Mouse (Mus musculus): ENCODE measurements around the gene Plau. TPM values are rescaled to one million over a fixed set of nuclear protein-coding genes. Genes with fewer than 3 reads are reported as not detected.

Plau gene
- polyA plus RNA-seq, 1 experiment from 2014 or later, result 0.47 TPM

GRCm38 (mm10) chr14:20836905-20837376, 481 bp downstream of the Plau start:
- Histone ChIP-seq H3K27me3 (ENCODE audit: insufficient read depth, poor library complexity, severe bottlenecking) (peaks cover 36% of the 10 kb centered on the region), H3K9me3 (no peaks in the 10 kb centered on the region), H3K36me3 (no peaks in the 10 kb centered on the region), H3K27ac (peak overlapping the region; percentile 85), H3K4me1 (replicated peaks) (peaks cover 27% of the 10 kb centered on the region), H3K4me3 (peak overlapping the region; percentile 65)
- DNase-seq (ENCODE audit: low spot score), result no peak
- 8% methylated on average over 10 of the region's 10 CpGs for WGBS

GRCm38 (mm10) chr14:20837681-20838080, 1.2 kb downstream of the Plau start:
- Histone ChIP-seq H3K27ac (no peak overlapping the region), H3K4me3 (no peak overlapping the region), H3K36me3 (no peaks in the 10 kb centered on the region), H3K9me3 (no peaks in the 10 kb centered on the region), H3K27me3 (ENCODE audit: insufficient read depth, poor library complexity, severe bottlenecking) (peaks cover 36% of the 10 kb centered on the region), H3K4me1 (replicated peaks) (peaks cover 27% of the 10 kb centered on the region)
- no peak for DNase-seq (ENCODE audit: low spot score)
- 73% methylated on average over 7 of the region's 7 CpGs for WGBS

GRCm38 (mm10) chr14:20841526-20841925, 5.1 kb downstream of the Plau start:
- Histone ChIP-seq H3K27ac (no peak overlapping the region), H3K9me3 (no peaks in the 10 kb centered on the region), H3K4me1 (replicated peaks) (peaks cover 22% of the 10 kb centered on the region), H3K4me3 (no peak overlapping the region), H3K36me3 (no peaks in the 10 kb centered on the region), H3K27me3 (ENCODE audit: insufficient read depth, poor library complexity, severe bottlenecking) (peaks cover 26% of the 10 kb centered on the region)
- WGBS, result 86% methylated on average over 2 of the region's 2 CpGs
- no peak for DNase-seq (ENCODE audit: low spot score)

GRCm38 (mm10) chr14:20842629-20843028, 6.2 kb downstream of the Plau start:
- H3K27ac ChIP-seq, result no peak overlapping the region
- H3K27me3 ChIP-seq (ENCODE audit: insufficient read depth, poor library complexity, severe bottlenecking), result peaks cover 18% of the 10 kb centered on the region
- DNase-seq (ENCODE audit: low spot score), result no peak
- H3K9me3 ChIP-seq, result no peaks in the 10 kb centered on the region
- H3K36me3 ChIP-seq, result no peaks in the 10 kb centered on the region
- peaks cover 11% of the 10 kb centered on the region; the same call in 1 of the 2 replicates for H3K4me1 ChIP-seq (replicated peaks)
- H3K4me3 ChIP-seq, result no peak overlapping the region
- 84% methylated on average over 3 of the region's 3 CpGs for WGBS

- Histone ChIP-seq H3K27ac (no peak overlapping the region), H3K27me3 (ENCODE audit: insufficient read depth, poor library complexity, severe bottlenecking) (peaks cover 4% of the 10 kb centered on the region; the same call in 1 of the 2 replicates), H3K9me3 (no peaks in the 10 kb centered on the region), H3K4me1 (replicated peaks) (peaks cover 4% of the 10 kb centered on the region), H3K4me3 (no peak overlapping the region), H3K36me3 (no peaks in the 10 kb centered on the region)
- 89% methylated on average over 6 of the region's 6 CpGs for WGBS
- DNase-seq (ENCODE audit: low spot score), result no peak
Observed at GRCm38 (mm10) chr14:20844126-20844525, 7.7 kb downstream of the Plau start.

- Histone ChIP-seq H3K36me3 (no peaks in the 10 kb centered on the region), H3K27ac (no peak overlapping the region), H3K27me3 (ENCODE audit: insufficient read depth, poor library complexity, severe bottlenecking) (no peaks in the 10 kb centered on the region), H3K4me1 (replicated peaks) (peaks cover 4% of the 10 kb centered on the region), H3K4me3 (no peak overlapping the region), H3K9me3 (no peaks in the 10 kb centered on the region)
- 90% methylated on average over 10 of the region's 10 CpGs for WGBS
- no peak for DNase-seq (ENCODE audit: low spot score)
Observed at GRCm38 (mm10) chr14:20844671-20845576, 8.5 kb downstream of the Plau start.

GRCm38 (mm10) chr14:20845577-20846088, 9.2 kb downstream of the Plau start:
- no peak for DNase-seq (ENCODE audit: low spot score)
- Histone ChIP-seq H3K4me1 (replicated peaks) (no peaks in the 10 kb centered on the region; the same call in 1 of the 2 replicates), H3K9me3 (no peaks in the 10 kb centered on the region), H3K27ac (0 out of 2 replicates have a peak overlapping the region, but pooled peaks have one; percentile 0), H3K36me3 (no peaks in the 10 kb centered on the region), H3K27me3 (ENCODE audit: insufficient read depth, poor library complexity, severe bottlenecking) (no peaks in the 10 kb centered on the region), H3K4me3 (no peak overlapping the region)
- WGBS, result 79% methylated on average over 9 of the region's 9 CpGs

GRCm38 (mm10) chr14:20846214-20846613, 9.8 kb downstream of the Plau start:
- Histone ChIP-seq H3K27me3 (ENCODE audit: insufficient read depth, poor library complexity, severe bottlenecking) (no peaks in the 10 kb centered on the region), H3K4me3 (no peak overlapping the region), H3K9me3 (no peaks in the 10 kb centered on the region), H3K36me3 (no peaks in the 10 kb centered on the region), H3K4me1 (replicated peaks) (no peaks in the 10 kb centered on the region; the same call in 1 of the 2 replicates), H3K27ac (no peak overlapping the region)
- 87% methylated on average over 7 of the region's 7 CpGs for WGBS
- no peak for DNase-seq (ENCODE audit: low spot score)

- no peak overlapping the region for H3K4me3 ChIP-seq
- no peaks in the 10 kb centered on the region for H3K9me3 ChIP-seq
- no peaks in the 10 kb centered on the region; the same call in 1 of the 2 replicates for H3K4me1 ChIP-seq (replicated peaks)
- no peaks in the 10 kb centered on the region for H3K36me3 ChIP-seq
- no peak for DNase-seq (ENCODE audit: low spot score)
- no peaks in the 10 kb centered on the region; the same call in 1 of the 2 replicates for H3K27me3 ChIP-seq (ENCODE audit: insufficient read depth, poor library complexity, severe bottlenecking)
- 86% methylated on average over 3 of the region's 3 CpGs for WGBS
- H3K27ac ChIP-seq, result no peak overlapping the region
Observed at GRCm38 (mm10) chr14:20847637-20848129, 11.2 kb downstream of the Plau start.

GRCm38 (mm10) chr14:20849753-20850152, 13.3 kb downstream of the Plau start:
- Histone ChIP-seq H3K4me3 (no peak overlapping the region), H3K27me3 (ENCODE audit: insufficient read depth, poor library complexity, severe bottlenecking) (no peaks in the 10 kb centered on the region; the same call in 1 of the 2 replicates), H3K36me3 (no peaks in the 10 kb centered on the region), H3K27ac (no peak overlapping the region), H3K4me1 (replicated peaks) (no peaks in the 10 kb centered on the region; the same call in 1 of the 2 replicates), H3K9me3 (no peaks in the 10 kb centered on the region)
- WGBS, result 66% methylated on average over 4 of the region's 4 CpGs
- DNase-seq (ENCODE audit: low spot score), result no peak

GRCm38 (mm10) chr14:20850498-20850897, 14.0 kb downstream of the Plau start:
- H3K27ac ChIP-seq, result no peak overlapping the region
- 83% methylated on average over 2 of the region's 2 CpGs for WGBS
- H3K27me3 ChIP-seq (ENCODE audit: insufficient read depth, poor library complexity, severe bottlenecking), result no peaks in the 10 kb centered on the region; the same call in 1 of the 2 replicates
- no peaks in the 10 kb centered on the region for H3K36me3 ChIP-seq
- no peak overlapping the region for H3K4me3 ChIP-seq
- no peaks in the 10 kb centered on the region for H3K9me3 ChIP-seq
- no peaks in the 10 kb centered on the region; the same call in 1 of the 2 replicates for H3K4me1 ChIP-seq (replicated peaks)
- no peak for DNase-seq (ENCODE audit: low spot score)

GRCm38 (mm10) chr14:20851776-20852175, 15.3 kb downstream of the Plau start:
- Histone ChIP-seq H3K27me3 (ENCODE audit: insufficient read depth, poor library complexity, severe bottlenecking) (no peaks in the 10 kb centered on the region; the same call in 1 of the 2 replicates), H3K36me3 (no peaks in the 10 kb centered on the region), H3K27ac (no peak overlapping the region), H3K9me3 (no peaks in the 10 kb centered on the region), H3K4me3 (no peak overlapping the region), H3K4me1 (replicated peaks) (no peaks in the 10 kb centered on the region; the same call in 1 of the 2 replicates)
- DNase-seq (ENCODE audit: low spot score), result no peak

GRCm38 (mm10) chr14:20861152-20861551, 24.7 kb downstream of the Plau start:
- no peaks in the 10 kb centered on the region for H3K4me1 ChIP-seq (replicated peaks)
- 76% methylated on average over 2 of the region's 2 CpGs for WGBS
- H3K27me3 ChIP-seq (ENCODE audit: insufficient read depth, poor library complexity, severe bottlenecking), result no peaks in the 10 kb centered on the region
- DNase-seq (ENCODE audit: low spot score), result no peak
- no peak overlapping the region for H3K27ac ChIP-seq
- H3K4me3 ChIP-seq, result no peak overlapping the region
- H3K9me3 ChIP-seq, result no peaks in the 10 kb centered on the region
- no peaks in the 10 kb centered on the region for H3K36me3 ChIP-seq
